Mouse (Mus musculus): ENCODE measurements around the gene Pcx. TPM values are rescaled to one million over a fixed set of nuclear protein-coding genes. Genes with fewer than 3 reads are reported as not detected.
"Not testable (repeated sequence)": the region's sequence is repeated elsewhere in the genome, so short reads cannot be mapped to it uniquely, and the experiment has no call there.

Gene Pcx
- polyA plus RNA-seq, 1 experiment, result 286 TPM

GRCm38 (mm10) chr19:4578799-4579198, 68.5 kb downstream of the Pcx start:
- peak; percentile 78 for DNase-seq
- H3K4me3 ChIP-seq (ENCODE audit: insufficient read depth, low read depth, low read length), result no peak overlapping the region
- no peaks in the 10 kb centered on the region for H3K27me3 ChIP-seq (replicated peaks; ENCODE audit: control insufficient read depth, insufficient read depth, low read length)
- 50% methylated on average over 2 of the region's 2 CpGs for WGBS
- H3K4me1 ChIP-seq (ENCODE audit: control insufficient read depth, insufficient read depth, low read length), result peaks cover 4% of the 10 kb centered on the region; the same call in 1 of the 2 replicates
- no peaks in the 10 kb centered on the region for H3K36me3 ChIP-seq (ENCODE audit: control insufficient read depth, insufficient read depth, low read length)
- H3K27ac ChIP-seq (ENCODE audit: insufficient read depth, low read depth, low read length), result no peak overlapping the region
- TF ChIP-seq CTCF (conservative IDR thresholded peaks at IDR 0.05; ENCODE audit: insufficient read depth, insufficient read length, low read depth, low read length), result no peak
- no peak for TF ChIP-seq POLR2A (IDR thresholded peaks at IDR 0.05; ENCODE audit: low read depth, low read length)

GRCm38 (mm10) chr19:4579296-4579695, 69.0 kb downstream of the Pcx start:
- Histone ChIP-seq H3K27ac (ENCODE audit: insufficient read depth, low read depth, low read length) (no peak overlapping the region), H3K4me1 (ENCODE audit: control insufficient read depth, insufficient read depth, low read length) (peaks cover 4% of the 10 kb centered on the region; the same call in 1 of the 2 replicates), H3K4me3 (ENCODE audit: insufficient read depth, low read depth, low read length) (no peak overlapping the region), H3K36me3 (ENCODE audit: control insufficient read depth, insufficient read depth, low read length) (no peaks in the 10 kb centered on the region), H3K27me3 (replicated peaks; ENCODE audit: control insufficient read depth, insufficient read depth, low read length) (no peaks in the 10 kb centered on the region)
- WGBS, result 83% methylated on average over 5 of the region's 5 CpGs
- TF ChIP-seq CTCF (conservative IDR thresholded peaks at IDR 0.05; ENCODE audit: insufficient read depth, insufficient read length, low read depth, low read length), result no peak
- TF ChIP-seq POLR2A (IDR thresholded peaks at IDR 0.05; ENCODE audit: low read depth, low read length), result no peak
- no peak for DNase-seq

- no peak for DNase-seq
- Histone ChIP-seq H3K36me3 (ENCODE audit: control insufficient read depth, insufficient read depth, low read length) (no peaks in the 10 kb centered on the region), H3K27ac (ENCODE audit: insufficient read depth, low read depth, low read length) (no peak overlapping the region), H3K27me3 (replicated peaks; ENCODE audit: control insufficient read depth, insufficient read depth, low read length) (no peaks in the 10 kb centered on the region), H3K4me3 (ENCODE audit: insufficient read depth, low read depth, low read length) (no peak overlapping the region), H3K4me1 (ENCODE audit: control insufficient read depth, insufficient read depth, low read length) (no peaks in the 10 kb centered on the region; the same call in 1 of the 2 replicates)
- 55% methylated on average over 2 of the region's 2 CpGs for WGBS
- TF ChIP-seq POLR2A (IDR thresholded peaks at IDR 0.05; ENCODE audit: low read depth, low read length), result no peak
- no peak for TF ChIP-seq CTCF (conservative IDR thresholded peaks at IDR 0.05; ENCODE audit: insufficient read depth, insufficient read length, low read depth, low read length)
These were observed 73.6 kb downstream of the Pcx start for GRCm38 (mm10) chr19:4583856-4584255.

- not testable (repeated sequence) for H3K36me3 ChIP-seq (ENCODE audit: control insufficient read depth, insufficient read depth, low read length); DNase-seq; H3K27ac ChIP-seq (ENCODE audit: insufficient read depth, low read depth, low read length)
These were observed 76.5 kb downstream of the Pcx start for GRCm38 (mm10) chr19:4586783-4587182.

GRCm38 (mm10) chr19:4587426-4587825, 77.2 kb downstream of the Pcx start:
- H3K36me3 ChIP-seq (ENCODE audit: control insufficient read depth, insufficient read depth, low read length), result no peaks in the 10 kb centered on the region
- H3K27me3 ChIP-seq (replicated peaks; ENCODE audit: control insufficient read depth, insufficient read depth, low read length), result no peaks in the 10 kb centered on the region
- TF ChIP-seq POLR2A (IDR thresholded peaks at IDR 0.05; ENCODE audit: low read depth, low read length), result no peak
- TF ChIP-seq CTCF (conservative IDR thresholded peaks at IDR 0.05; ENCODE audit: insufficient read depth, insufficient read length, low read depth, low read length), result no peak
- H3K4me3 ChIP-seq (ENCODE audit: insufficient read depth, low read depth, low read length), result no peak overlapping the region
- DNase-seq, result no peak
- no peak overlapping the region for H3K27ac ChIP-seq (ENCODE audit: insufficient read depth, low read depth, low read length)
- 51% methylated on average over 2 of the region's 2 CpGs for WGBS
- H3K4me1 ChIP-seq (ENCODE audit: control insufficient read depth, insufficient read depth, low read length), result peaks cover 6% of the 10 kb centered on the region; the same call in 1 of the 2 replicates

More at GRCm38 (mm10) chr19:4586783-4587182, 76.5 kb downstream of the Pcx start:
- H3K27me3 ChIP-seq (replicated peaks; ENCODE audit: control insufficient read depth, insufficient read depth, low read length); H3K4me3 ChIP-seq (ENCODE audit: insufficient read depth, low read depth, low read length); H3K4me1 ChIP-seq (ENCODE audit: control insufficient read depth, insufficient read depth, low read length): not testable (repeated sequence)

GRCm38 (mm10) chr19:4588430-4588829, 78.2 kb downstream of the Pcx start:
- no peaks in the 10 kb centered on the region for H3K27me3 ChIP-seq (replicated peaks; ENCODE audit: control insufficient read depth, insufficient read depth, low read length)
- peak; percentile 57 for DNase-seq
- WGBS, result 49% methylated on average over 3 of the region's 3 CpGs
- TF ChIP-seq CTCF (conservative IDR thresholded peaks at IDR 0.05; ENCODE audit: insufficient read depth, insufficient read length, low read depth, low read length) (no peak), POLR2A (IDR thresholded peaks at IDR 0.05; ENCODE audit: low read depth, low read length) (no peak)
- no peak overlapping the region for H3K4me3 ChIP-seq (ENCODE audit: insufficient read depth, low read depth, low read length)
- H3K4me1 ChIP-seq (ENCODE audit: control insufficient read depth, insufficient read depth, low read length), result peaks cover 11% of the 10 kb centered on the region
- H3K36me3 ChIP-seq (ENCODE audit: control insufficient read depth, insufficient read depth, low read length), result no peaks in the 10 kb centered on the region
- H3K27ac ChIP-seq (ENCODE audit: insufficient read depth, low read depth, low read length), result peak overlapping the region; percentile 58; the same call in 1 of the 2 replicates

GRCm38 (mm10) chr19:4589081-4589480, 78.8 kb downstream of the Pcx start:
- Histone ChIP-seq H3K27me3 (replicated peaks; ENCODE audit: control insufficient read depth, insufficient read depth, low read length) (no peaks in the 10 kb centered on the region), H3K4me1 (ENCODE audit: control insufficient read depth, insufficient read depth, low read length) (peaks cover 14% of the 10 kb centered on the region), H3K36me3 (ENCODE audit: control insufficient read depth, insufficient read depth, low read length) (no peaks in the 10 kb centered on the region), H3K27ac (ENCODE audit: insufficient read depth, low read depth, low read length) (no peak overlapping the region), H3K4me3 (ENCODE audit: insufficient read depth, low read depth, low read length) (no peak overlapping the region)
- DNase-seq, result no peak
- TF ChIP-seq POLR2A (IDR thresholded peaks at IDR 0.05; ENCODE audit: low read depth, low read length) (no peak), CTCF (conservative IDR thresholded peaks at IDR 0.05; ENCODE audit: insufficient read depth, insufficient read length, low read depth, low read length) (peak; percentile 76)
- 73% methylated on average over 1 of the region's 1 CpGs for WGBS

- Histone ChIP-seq H3K36me3 (ENCODE audit: control insufficient read depth, insufficient read depth, low read length) (no peaks in the 10 kb centered on the region), H3K27ac (ENCODE audit: insufficient read depth, low read depth, low read length) (no peak overlapping the region), H3K4me3 (ENCODE audit: insufficient read depth, low read depth, low read length) (no peak overlapping the region), H3K4me1 (ENCODE audit: control insufficient read depth, insufficient read depth, low read length) (peaks cover 14% of the 10 kb centered on the region), H3K27me3 (replicated peaks; ENCODE audit: control insufficient read depth, insufficient read depth, low read length) (no peaks in the 10 kb centered on the region)
- TF ChIP-seq POLR2A (IDR thresholded peaks at IDR 0.05; ENCODE audit: low read depth, low read length), result no peak
- TF ChIP-seq CTCF (conservative IDR thresholded peaks at IDR 0.05; ENCODE audit: insufficient read depth, insufficient read length, low read depth, low read length), result no peak
- 63% methylated on average over 3 of the region's 3 CpGs for WGBS
- DNase-seq, result peak; percentile 60
These were observed 79.8 kb downstream of the Pcx start for GRCm38 (mm10) chr19:4590025-4590424.

Data from kidney, adult 2 months (tissue).